Mouse (Mus musculus): ENCODE results near the gene Eif4e.

Gene Eif4e

DNA sequence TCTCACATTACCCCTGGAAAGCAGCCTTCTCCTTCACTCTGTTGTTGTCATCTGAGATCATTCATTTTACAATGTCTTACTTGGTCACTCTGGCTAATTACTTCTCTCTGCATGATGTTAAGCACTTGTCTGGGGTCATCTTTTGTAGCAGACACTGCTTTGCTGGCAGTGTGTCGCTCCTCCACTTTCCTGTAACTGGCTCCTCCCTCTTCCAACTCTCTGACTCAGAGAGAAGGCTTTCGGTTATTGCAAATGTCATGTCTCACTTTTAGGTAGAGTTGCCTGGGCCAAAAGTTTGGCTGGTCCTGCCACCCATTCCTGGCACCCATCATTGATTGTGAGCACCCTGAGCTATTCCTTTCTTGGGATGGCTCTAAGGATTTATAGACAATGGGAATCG lies 11.2 kb upstream of the Eif4e start:
- in situ Hi-C loops (cut with MboI; ENCODE audit: low pct_unique_long_range_greater_than_20kb in 1 of 2, low sequenced_read_pairs in 2 of 2, unreplicated experiment in 1 of 2), result loop anchor here in 1 of 2 experiments (10.0 kb wide), 1 partner anchor 100 kb away; no protein-coding TSS in a partner anchor

DNA sequence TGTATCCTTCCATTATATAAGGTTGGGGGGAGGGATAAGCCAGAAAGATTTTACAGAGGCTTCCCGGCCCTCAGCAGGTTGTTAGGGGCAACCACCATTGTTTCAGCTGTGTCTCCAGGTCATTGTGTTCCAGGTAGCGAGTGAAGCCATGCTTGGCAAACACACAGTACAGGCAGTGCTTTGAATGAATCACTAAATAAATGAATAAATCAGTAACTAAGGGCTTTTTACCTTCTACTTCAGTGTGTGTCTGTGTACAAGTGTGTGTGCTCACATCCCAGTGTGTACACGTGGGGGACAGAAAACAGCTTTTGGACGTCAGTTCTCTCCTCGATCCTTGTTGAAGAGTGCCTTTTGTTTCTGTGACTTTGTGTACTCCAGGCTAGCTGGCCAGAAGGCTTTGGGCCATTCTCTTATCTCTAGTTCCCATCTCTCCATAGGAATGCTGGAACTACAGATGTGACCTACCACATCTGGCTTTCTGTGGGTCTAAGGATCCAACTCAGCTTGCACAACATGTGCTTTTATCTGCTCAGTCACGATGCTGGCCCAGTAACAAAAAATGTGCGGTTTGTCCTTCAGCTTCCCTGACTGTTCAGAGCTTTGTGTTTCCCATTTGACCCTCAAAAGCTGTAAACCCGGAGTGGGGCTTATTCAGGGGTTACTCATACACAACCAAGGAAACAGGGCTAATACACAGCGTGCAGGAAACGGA lies 10.2 kb upstream of the Eif4e start:
- in situ Hi-C loops (cut with MboI; ENCODE audit: low pct_unique_long_range_greater_than_20kb in 1 of 2, low sequenced_read_pairs in 2 of 2, unreplicated experiment in 1 of 2), result loop anchor here in 1 of 2 experiments (10.0 kb wide), 1 partner anchor 99 kb away; no protein-coding TSS in a partner anchor

DNA sequence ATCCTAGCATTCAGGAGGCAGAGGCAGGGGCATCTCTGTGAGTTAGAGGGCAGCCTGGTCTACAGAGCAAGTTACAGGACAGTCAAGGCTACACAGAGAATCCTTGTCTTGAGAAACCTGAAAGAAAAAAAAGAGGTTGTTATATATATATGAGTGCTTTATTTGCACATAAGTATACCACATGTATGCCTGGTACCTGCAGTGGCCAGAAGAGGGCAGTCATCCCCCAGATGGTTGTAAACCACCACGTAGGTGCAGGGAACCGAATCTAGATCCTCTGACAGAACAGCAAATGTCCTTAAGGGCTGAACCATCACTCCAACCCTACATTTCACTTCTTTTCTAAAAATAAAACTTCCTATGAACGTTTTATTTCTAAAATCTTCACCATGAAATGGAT lies 8.1 kb upstream of the Eif4e start:
- in situ Hi-C loops (cut with MboI; ENCODE audit: low pct_unique_long_range_greater_than_20kb in 1 of 2, low sequenced_read_pairs in 2 of 2, unreplicated experiment in 1 of 2), result loop anchor here in 1 of 2 experiments (10.0 kb wide), 1 partner anchor 97 kb away; no protein-coding TSS in a partner anchor

DNA sequence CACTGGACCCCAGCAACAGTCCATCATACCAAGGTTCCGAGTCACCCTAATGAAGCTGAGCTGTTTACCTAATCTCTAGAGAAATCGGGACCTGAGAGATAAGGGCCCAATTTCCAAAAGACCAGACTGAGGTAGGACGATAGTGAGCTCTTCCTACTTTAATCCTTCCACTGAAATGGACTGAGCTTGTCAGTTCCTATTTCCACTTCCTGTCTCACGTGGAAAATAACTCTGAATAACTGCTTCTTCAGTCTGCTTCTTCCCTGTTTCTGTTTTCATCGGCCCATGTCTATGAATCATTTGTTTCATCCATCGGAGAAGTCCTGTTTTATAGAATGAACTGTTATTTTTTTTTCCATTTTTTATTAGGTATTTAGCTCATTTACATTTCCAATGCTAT lies 6.8 kb upstream of the Eif4e start:
- in situ Hi-C loops (cut with MboI; ENCODE audit: low pct_unique_long_range_greater_than_20kb in 1 of 2, low sequenced_read_pairs in 2 of 2, unreplicated experiment in 1 of 2), result loop anchor here in 1 of 2 experiments (10.0 kb wide), 1 partner anchor 96 kb away; no protein-coding TSS in a partner anchor

DNA sequence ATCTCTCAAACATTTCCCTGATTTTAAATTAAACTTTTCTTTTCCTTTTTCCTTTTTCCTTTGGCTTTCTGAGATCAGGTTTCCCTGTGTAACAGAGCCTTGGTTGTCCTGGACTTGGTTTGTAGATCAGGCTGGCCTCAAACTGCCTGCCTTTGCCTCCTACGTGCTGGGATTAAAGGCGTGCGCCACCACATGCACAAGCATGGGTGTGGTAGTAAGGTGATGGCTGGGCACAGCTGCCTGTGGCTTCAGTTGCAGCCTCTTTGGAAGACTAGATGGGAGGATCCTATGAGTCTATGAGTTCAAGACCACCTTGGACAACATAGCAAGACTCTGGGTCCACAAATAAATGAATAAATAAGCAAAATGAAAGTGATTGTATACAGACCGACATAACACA lies 2.0 kb upstream of the Eif4e start:
- in situ Hi-C loops (cut with MboI; ENCODE audit: low pct_unique_long_range_greater_than_20kb in 1 of 2, low sequenced_read_pairs in 2 of 2, unreplicated experiment in 1 of 2), result no loop called here

DNA sequence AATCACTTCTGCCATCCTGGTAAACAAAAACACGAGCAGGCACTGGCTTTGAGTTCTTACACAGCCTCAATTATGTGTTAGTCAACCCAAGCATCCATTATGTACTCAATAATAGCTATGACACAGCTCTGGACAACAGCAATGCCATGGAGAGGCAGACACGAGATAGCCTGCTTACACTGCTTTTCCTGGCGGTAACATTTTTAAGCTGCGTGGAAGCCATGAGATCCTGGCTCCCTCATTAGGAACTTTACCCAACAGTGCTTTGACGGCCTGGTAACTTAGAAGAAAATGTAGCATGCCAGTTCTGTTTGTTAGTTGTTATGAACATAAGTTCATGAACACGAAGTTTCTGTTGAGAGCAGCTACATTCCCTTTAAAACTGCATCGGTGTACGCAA lies 485 bp upstream of the Eif4e start:
- in situ Hi-C loops (cut with MboI; ENCODE audit: low pct_unique_long_range_greater_than_20kb in 1 of 2, low sequenced_read_pairs in 2 of 2, unreplicated experiment in 1 of 2), result no loop called here

DNA sequence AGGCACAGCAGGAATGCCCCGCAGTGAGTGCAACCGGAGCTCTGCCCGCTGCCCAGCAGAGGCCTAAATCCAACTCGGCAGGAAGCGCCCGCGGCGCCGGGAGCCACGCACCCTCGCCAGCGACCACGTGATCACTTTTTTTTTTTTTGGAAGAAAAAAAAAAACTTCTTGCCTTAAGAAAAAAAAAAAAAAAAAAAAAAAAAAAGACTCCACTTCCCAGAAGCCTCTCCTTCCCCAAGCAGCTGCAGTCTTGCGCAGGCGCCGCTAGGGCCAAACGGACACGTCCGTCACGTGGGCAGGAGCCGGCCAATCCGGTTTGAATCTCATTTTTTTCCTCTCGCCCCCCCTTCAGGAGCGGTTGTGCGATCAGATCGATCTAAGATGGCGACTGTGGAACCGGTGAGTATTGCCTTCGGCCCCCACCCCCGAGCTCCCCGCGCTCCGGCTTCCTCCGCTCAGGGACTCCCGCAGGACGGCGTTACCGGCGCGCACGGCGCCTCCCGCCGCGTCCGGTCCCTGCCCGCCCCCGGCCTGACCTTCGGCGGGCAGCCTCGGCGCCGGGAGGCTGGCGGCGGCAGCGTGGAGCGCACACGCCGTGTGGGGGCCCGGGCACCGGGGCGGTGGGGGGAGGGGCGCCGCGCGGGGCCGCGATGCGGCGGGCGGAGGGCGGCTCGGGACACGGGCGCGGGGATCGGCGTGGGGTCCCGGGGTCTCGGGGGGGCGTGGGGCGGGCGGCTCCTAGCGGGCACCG lies 1.1 kb downstream of the Eif4e start:
- in situ Hi-C loops (cut with MboI; ENCODE audit: low pct_unique_long_range_greater_than_20kb in 1 of 2, low sequenced_read_pairs in 2 of 2, unreplicated experiment in 1 of 2), result no loop called here

DNA sequence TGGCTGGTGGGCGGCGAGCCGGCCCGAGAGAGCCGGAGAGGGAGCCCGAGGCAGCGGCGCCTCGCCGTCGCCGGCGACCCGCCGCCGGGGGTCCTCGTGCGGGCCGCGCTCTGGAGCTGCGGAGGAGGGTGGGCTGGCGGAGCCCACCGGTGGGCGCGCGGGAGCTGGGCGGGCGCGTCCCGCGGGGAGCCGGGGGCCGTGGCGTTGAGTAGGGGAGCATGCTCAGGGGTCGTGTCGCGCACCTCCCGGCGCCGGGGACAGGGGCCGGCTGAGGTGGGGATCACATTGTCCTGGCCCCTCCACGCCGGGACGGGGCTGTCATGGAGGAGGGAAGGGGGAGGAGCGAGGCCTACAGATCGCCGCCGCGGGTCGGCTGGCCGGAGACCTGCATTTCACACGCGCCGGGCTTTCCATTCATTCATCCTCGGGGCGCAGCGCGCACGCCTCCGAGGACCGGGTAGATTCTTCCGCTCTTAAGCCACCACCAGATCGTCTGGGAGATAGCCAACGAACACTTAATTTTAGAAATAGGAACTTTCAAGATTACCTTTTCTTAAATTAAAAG lies 1.8 kb downstream of the Eif4e start:
- in situ Hi-C loops (cut with MboI; ENCODE audit: low pct_unique_long_range_greater_than_20kb in 1 of 2, low sequenced_read_pairs in 2 of 2, unreplicated experiment in 1 of 2), result no loop called here

DNA sequence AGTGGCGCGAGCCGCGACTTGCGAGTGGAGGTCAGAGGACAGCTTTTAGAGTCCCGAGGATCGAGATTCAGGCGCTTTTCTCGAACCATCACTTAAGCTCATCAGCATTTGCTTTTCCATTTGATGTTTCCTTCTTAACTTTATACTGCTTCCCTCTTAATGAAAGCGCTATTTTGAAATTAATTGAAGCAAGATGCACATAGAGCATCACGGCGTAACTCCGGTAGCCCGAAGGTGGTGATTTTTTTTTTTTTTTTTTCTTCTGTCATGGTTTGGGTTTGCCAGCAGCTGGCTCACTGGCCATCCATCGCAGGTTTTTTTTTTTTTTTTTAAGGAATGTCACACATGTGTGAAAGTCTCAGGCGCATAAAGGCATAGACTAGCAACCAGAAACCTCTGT lies 2.3 kb downstream of the Eif4e start:
- in situ Hi-C loops (cut with MboI; ENCODE audit: low pct_unique_long_range_greater_than_20kb in 1 of 2, low sequenced_read_pairs in 2 of 2, unreplicated experiment in 1 of 2), result no loop called here

DNA sequence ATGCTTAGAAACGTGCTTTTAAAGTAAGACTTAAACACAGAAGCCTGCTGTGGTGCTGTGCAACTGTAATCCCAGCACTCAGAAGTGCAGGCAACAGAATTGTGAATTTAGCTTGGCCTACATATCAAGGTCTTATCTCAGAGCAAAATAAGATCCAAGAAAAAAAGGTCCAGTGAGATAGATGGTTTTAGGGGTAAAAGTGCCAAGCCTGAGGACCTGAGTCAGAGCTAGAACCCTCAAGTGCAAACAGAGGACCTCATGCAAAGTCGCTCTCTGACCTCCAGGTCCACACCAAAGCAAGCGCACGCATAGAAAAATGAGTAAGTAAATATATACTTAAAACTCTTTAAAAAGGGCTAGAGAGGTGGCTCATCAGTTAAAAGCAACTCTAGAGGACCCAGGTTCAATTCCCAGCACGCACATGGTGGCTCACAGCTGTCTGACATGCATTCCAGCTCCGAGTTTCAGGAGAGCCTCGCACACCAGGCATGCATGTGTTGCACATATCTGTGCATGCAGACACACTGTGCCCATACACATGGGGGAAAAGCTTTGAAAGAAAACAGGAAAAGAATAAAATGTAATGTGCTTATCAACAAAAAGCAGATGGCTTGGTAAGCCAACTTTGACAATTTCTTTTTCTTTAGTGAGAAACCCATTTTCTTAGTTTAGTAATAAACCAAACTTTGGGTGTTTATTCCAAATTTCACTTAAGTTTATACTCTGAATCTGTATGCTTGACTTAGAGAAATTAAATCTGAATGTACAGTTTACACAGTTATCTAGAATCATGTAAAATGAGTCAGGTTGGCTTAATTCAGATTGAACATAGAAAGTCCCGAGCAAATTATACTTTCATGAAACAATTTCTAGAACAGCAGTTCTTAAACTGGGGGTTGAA lies 4.8 kb downstream of the Eif4e start:
- in situ Hi-C loops (cut with MboI; ENCODE audit: low pct_unique_long_range_greater_than_20kb in 1 of 2, low sequenced_read_pairs in 2 of 2, unreplicated experiment in 1 of 2), result no loop called here

DNA sequence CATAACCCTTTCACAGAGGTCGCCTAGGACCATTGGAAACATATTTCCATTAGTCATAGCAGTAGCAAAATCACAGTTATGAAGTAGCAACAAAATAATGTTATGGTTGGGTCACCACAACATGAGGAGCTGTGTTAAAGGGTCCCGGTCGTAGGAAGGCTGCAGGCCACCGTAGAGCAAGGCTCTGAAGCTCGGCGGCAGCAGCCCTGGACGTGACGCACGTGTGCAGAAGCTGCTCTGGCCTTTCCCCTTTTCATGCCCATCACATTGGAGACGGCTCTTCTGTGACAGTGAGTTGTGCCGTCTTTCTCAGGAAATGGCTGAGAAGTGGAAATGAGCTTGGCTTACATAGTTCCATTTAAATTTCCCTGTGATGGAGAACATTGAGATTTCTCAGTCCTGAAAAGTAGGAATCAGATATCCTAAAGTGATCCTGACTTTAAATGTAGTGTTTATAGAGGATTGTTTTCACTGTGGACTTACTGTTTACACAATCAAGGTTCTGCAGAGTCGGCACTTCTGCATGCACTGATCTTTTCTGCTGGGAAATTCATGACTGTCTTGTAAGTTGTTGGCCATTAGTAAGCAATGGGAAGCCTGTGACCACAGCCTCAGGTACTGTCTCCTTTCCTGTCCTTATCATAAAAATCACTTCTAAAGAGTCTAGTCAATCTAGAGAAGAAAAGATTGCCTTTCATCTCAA lies 5.7 kb downstream of the Eif4e start:
- in situ Hi-C loops (cut with MboI; ENCODE audit: low pct_unique_long_range_greater_than_20kb in 1 of 2, low sequenced_read_pairs in 2 of 2, unreplicated experiment in 1 of 2), result no loop called here

DNA sequence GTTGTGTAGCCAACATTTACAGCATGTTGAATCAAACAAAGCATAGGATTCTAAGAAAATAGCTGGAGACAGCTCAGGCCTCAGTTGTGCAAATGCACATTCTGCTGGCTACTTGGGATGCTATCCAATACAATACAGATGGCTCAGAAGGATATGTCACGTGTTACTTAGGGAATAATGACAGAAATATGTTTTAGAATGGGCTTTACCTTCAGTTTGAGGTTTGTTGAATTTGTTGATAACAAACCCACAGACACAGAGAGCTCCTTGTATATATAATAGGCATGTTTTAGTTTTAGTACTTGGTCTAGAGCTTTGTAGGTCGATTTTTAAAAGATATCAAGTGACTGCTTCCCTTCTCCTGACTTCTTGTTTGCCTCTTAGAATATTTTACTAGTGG lies 6.8 kb downstream of the Eif4e start:
- in situ Hi-C loops (cut with MboI; ENCODE audit: low pct_unique_long_range_greater_than_20kb in 1 of 2, low sequenced_read_pairs in 2 of 2, unreplicated experiment in 1 of 2), result no loop called here

DNA sequence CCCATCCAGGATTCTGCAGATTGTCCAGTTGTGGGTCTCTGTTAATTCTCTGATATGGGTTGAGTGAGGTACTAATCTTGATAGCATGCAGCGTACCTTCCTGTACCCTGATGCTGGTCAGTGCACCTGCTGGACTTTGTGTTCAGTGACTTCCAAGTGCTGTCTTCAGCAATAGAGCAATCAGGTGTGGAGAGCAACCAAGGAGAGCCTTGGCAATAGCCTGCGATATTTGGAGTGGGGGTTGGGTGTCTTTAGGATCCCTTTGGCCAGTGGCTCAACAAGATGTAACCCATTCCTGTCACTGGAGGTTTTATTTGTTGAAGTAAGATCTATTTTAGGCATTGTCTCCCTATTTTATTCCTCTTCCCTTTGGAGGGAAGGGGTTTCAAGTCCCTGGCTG lies 10.1 kb downstream of the Eif4e start:
- in situ Hi-C loops (cut with MboI; ENCODE audit: low pct_unique_long_range_greater_than_20kb in 1 of 2, low sequenced_read_pairs in 2 of 2, unreplicated experiment in 1 of 2), result no loop called here

DNA sequence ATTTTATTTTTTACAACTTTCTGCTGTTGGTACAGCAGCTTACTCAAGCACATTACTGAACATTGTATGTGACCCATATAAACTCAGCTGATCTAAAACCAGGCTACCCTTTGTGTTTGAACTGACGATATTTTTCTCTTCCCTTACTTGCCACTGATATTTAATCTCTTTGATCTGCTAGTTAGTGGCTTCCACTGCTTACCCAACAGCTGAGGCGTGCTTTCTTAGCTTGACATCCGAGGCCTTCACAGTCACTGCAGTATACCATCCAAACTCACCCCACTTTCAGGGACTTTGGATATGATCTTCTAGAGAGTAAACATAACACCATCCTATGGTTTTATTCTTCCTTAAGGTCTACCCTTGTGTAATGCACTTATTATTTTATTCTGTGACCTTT lies 16.6 kb downstream of the Eif4e start:
- in situ Hi-C loops (cut with MboI; ENCODE audit: low pct_unique_long_range_greater_than_20kb in 1 of 2, low sequenced_read_pairs in 2 of 2, unreplicated experiment in 1 of 2), result no loop called here

DNA sequence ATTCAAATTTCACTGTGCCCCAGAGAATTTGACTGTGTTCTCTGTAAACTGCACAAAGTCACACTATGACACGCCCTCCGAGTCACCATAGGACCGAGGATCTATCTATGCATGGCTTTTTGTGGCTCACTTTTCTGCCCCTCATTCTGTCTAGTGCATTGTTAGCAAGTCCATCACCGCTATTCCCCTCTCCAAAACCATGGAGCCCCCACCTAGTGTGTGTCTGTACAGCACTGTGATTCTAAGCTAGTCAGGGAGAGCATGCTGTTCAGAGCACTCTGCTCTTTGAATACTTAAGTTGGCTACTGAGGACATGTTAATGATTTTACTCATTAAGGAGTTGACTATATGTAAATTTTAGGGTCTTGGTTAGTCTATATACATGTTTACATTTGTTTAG lies 18.1 kb downstream of the Eif4e start:
- in situ Hi-C loops (cut with MboI; ENCODE audit: low pct_unique_long_range_greater_than_20kb in 1 of 2, low sequenced_read_pairs in 2 of 2, unreplicated experiment in 1 of 2), result no loop called here

DNA sequence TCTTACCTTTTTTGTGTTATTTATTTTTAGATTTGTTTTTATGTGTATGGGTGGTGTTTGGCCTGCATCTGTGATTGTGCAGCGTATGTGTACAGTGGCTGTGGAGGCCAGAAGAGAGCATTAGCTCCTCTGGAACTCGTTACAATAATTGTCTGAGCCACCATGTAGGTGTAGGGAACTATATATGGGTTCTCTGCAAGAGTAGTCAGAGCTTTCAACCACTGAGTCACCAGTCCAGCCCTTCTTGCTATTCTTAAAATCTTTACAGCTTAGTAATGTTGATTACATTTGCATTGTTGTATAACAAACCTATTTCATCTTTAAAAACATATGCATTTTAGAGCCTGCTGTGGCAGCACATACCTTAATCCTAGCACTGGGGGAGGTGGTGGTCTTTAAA lies 20.7 kb downstream of the Eif4e start:
- in situ Hi-C loops (cut with MboI; ENCODE audit: low pct_unique_long_range_greater_than_20kb in 1 of 2, low sequenced_read_pairs in 2 of 2, unreplicated experiment in 1 of 2), result no loop called here

DNA sequence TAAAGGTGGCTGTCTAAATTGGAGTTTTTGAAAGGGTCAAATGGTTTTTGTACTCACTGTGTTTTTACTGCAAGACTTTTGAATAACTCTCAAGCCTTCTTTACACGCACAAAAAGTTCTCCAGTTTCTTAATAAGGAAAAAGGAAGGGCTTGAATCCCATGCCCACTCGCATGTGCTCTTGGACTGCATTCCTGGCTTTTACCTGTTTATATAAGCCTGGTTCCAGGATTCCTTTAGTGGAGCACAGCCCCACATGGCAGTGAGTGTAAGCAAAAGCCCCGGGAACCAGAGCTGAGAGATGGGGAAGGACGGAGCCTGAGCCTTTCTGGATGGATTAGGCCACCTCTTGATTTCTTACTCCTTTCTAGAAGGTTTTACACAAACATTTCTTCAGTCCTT lies 23.1 kb downstream of the Eif4e start:
- in situ Hi-C loops (cut with MboI; ENCODE audit: low pct_unique_long_range_greater_than_20kb in 1 of 2, low sequenced_read_pairs in 2 of 2, unreplicated experiment in 1 of 2), result no loop called here

All from mouse embryonic stem cell (cell line).